Mouse (Mus musculus) hindbrain, postnatal 0 days (tissue): Measurements from ENCODE around the gene Macrod2. TPM values are rescaled to one million over a fixed set of nuclear protein-coding genes. Genes with fewer than 3 reads are reported as not detected.

ENCODE experiments used
- ATAC-seq: fragments of 200-750 bp; cut with Nextera tagmentation; 2 replicates; pipeline ENCODE4 v1.8.0; 2017; ENCODE audit warnings: mild to moderate bottlenecking, moderate TSS enrichment, moderate library complexity
- DNase-seq: peaks from one replicate; pipeline ENCODE4 v3.0.0-alpha.2; 2015; ENCODE audit warnings: low spot score
- H3K27ac ChIP-seq: fragments of 300-500 bp; sonication (generic); 2 replicates; pipeline ENCODE4 v1.5.1; 2014; ENCODE audit warnings: mild to moderate bottlenecking
- H3K27me3 ChIP-seq: fragments of 300-500 bp; sonication (generic); 2 replicates; pipeline ENCODE4 v1.6.1; 2014; ENCODE audit warnings: low read length, mixed read lengths; ENCODE audit not compliant: insufficient read depth
- H3K36me3 ChIP-seq: fragments of 300-500 bp; sonication (generic); 2 replicates; pipeline ENCODE4 v1.6.1; 2014; ENCODE audit warnings: low read length, mixed read lengths; ENCODE audit not compliant: insufficient read depth
- H3K4me1 ChIP-seq: fragments of 300-500 bp; sonication (generic); 2 replicates; pipeline ENCODE4 v1.6.1; 2014; ENCODE audit warnings: antibody characterized with exemption, low read length, mixed read lengths; ENCODE audit not compliant: insufficient read depth
- H3K4me2 ChIP-seq: fragments of 300-500 bp; sonication (generic); 2 replicates; pipeline ENCODE4 v1.6.1; 2014; ENCODE audit warnings: low read depth, mild to moderate bottlenecking, low read length, moderate library complexity, mixed read lengths
- H3K4me3 ChIP-seq: fragments of 300-500 bp; sonication (generic); 2 replicates; pipeline ENCODE4 v1.5.1; 2014; ENCODE audit warnings: low read length
- H3K9ac ChIP-seq: fragments of 300-500 bp; sonication (generic); replicated peaks from 2 replicates; pipeline ENCODE4 v1.6.1; 2014; ENCODE audit warnings: mild to moderate bottlenecking, low read length, moderate library complexity, mixed read lengths
- H3K9me3 ChIP-seq: fragments of 300-500 bp; sonication (generic); 2 replicates; pipeline ENCODE4 v1.6.1; 2016; ENCODE audit warnings: low read length, mixed read lengths
- CTCF ChIP-seq: IDR thresholded peaks from 2 replicates; pipeline ENCODE4 v1.5.1; 2016; ENCODE audit warnings: antibody characterized with exemption, control low read depth, low read depth
- WGBS: fragments of 180-500 bp; shearing (Covaris S2); extraction: QIAGEN DNeasy Blood & Tissue Kit; methylation state at CpG from one replicate; pipeline ENCODE4 v1.1.7; 2014; 5-methylcytosine and 5-hydroxymethylcytosine counted together
- polyA plus RNA-seq: library from polyadenylated mRNA; unstranded; fragments of >200 nt; fragmentation: Nextera tagmentation; extraction: Ambion mirVana; gene quantifications from 2 replicates; pipeline ENCODE4 v1.2.1, GENCODE M21; 2015
- total RNA-seq: library from RNA; depleted of rRNA; stranded (reverse); fragments of >200 nt; gene quantifications from 2 replicates; pipeline ENCODE4 v1.2.3, GENCODE M21; 2014

Gene Macrod2
- total and polyA plus RNA-seq, 2 experiments from 2014 or later = 18.3 to 60.0 TPM

DNA sequence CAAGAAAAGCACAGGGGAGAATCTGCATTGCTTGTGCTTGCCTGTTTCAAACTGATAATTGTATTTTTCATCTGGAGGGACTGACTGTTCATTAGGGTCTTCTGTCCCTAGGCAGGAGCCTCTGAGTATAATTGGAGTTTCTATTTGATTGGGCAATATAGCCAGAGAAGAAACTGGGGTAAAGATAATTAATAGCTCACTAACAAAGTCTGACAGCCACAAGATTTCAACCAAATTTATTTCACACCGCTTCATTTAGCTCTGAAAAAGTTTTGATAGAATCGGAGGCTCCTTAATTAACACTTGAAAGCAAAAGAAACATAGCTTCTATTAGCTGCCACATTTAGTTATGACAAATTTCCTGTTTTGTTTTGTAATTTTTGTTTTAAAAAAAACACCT is 274.0 kb downstream of the Macrod2 start:
- Histone ChIP-seq H3K36me3 (no peaks in the 10 kb centered on the region), H3K27me3 (no peaks in the 10 kb centered on the region), H3K4me1 (peaks cover 5% of the 10 kb centered on the region; the same call in 1 of the 2 replicates), H3K27ac (peak overlapping the region; percentile 29; the same call in 1 of the 2 replicates), H3K9ac (peak overlapping the region; percentile 37), H3K9me3 (no peaks in the 10 kb centered on the region), H3K4me3 (peak overlapping the region; percentile 59), H3K4me2 (peak overlapping the region; percentile 59)
- 22% methylated on average over 2 of the region's 2 CpGs for WGBS
- ATAC-seq (no peak), DNase-seq (peak; percentile 19)
- TF ChIP-seq CTCF = no peak

DNA sequence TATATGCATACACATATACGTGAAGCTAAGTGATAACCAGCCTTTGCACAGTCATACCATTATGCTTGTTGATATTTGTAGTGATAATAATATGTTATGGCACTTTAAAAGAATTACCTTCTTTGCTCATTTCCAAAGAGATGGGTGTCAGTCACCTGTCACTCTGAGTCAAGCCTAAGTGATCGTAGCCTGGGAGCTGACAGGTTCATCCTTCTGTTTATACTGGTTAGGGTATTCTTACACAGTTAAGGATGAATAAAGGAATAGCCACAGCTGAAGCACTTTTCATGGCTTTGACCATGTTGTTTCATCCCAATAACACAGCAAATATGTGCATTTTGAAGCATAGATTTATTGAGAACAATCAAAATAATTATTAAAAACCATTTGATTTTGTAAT is 274.7 kb downstream of the Macrod2 start:
- Histone ChIP-seq H3K36me3 (no peaks in the 10 kb centered on the region), H3K4me3 (peak overlapping the region; percentile 59), H3K4me1 (peaks cover 5% of the 10 kb centered on the region; the same call in 1 of the 2 replicates), H3K9me3 (no peaks in the 10 kb centered on the region), H3K27me3 (no peaks in the 10 kb centered on the region), H3K27ac (no peak overlapping the region), H3K9ac (peak overlapping the region; percentile 53), H3K4me2 (peak overlapping the region; percentile 59)
- TF ChIP-seq CTCF = no peak
- ATAC-seq (no peak), DNase-seq (no peak)
- 34% methylated on average over 2 of the region's 2 CpGs for WGBS

DNA sequence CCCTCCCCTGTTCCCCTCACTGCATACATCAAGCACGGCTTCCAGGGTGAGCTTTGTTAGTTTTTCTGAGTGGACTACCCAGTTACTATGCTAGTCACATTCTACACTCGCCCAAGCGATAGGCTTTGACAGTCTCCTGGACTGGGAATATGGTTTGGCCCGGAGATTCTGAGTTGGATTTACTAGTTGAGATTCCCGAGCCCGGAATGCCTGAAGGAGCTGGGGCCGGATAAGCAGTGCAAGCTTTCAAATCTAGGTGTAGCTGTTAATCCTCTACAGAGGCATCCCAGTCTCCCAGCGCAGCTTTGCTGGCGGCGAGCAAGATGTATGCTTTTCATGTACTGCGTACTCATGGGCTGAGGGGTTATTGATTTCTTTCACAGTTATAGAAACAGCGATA is 275.3 kb downstream of the Macrod2 start:
- H3K27ac ChIP-seq = peak overlapping the region; percentile 78
- peak overlapping the region; percentile 59 for H3K4me3 ChIP-seq
- TF ChIP-seq CTCF = peak; percentile 36
- ATAC-seq = no peak
- DNase-seq = peak; percentile 70
- H3K27me3 ChIP-seq = no peaks in the 10 kb centered on the region
- H3K9ac ChIP-seq = peak overlapping the region; percentile 53
- WGBS = under 1% methylated on average over 12 of the region's 12 CpGs
- H3K4me1 ChIP-seq = peaks cover 5% of the 10 kb centered on the region; the same call in 1 of the 2 replicates
- H3K4me2 ChIP-seq = peak overlapping the region; percentile 59
- H3K9me3 ChIP-seq = no peaks in the 10 kb centered on the region
- no peaks in the 10 kb centered on the region for H3K36me3 ChIP-seq

DNA sequence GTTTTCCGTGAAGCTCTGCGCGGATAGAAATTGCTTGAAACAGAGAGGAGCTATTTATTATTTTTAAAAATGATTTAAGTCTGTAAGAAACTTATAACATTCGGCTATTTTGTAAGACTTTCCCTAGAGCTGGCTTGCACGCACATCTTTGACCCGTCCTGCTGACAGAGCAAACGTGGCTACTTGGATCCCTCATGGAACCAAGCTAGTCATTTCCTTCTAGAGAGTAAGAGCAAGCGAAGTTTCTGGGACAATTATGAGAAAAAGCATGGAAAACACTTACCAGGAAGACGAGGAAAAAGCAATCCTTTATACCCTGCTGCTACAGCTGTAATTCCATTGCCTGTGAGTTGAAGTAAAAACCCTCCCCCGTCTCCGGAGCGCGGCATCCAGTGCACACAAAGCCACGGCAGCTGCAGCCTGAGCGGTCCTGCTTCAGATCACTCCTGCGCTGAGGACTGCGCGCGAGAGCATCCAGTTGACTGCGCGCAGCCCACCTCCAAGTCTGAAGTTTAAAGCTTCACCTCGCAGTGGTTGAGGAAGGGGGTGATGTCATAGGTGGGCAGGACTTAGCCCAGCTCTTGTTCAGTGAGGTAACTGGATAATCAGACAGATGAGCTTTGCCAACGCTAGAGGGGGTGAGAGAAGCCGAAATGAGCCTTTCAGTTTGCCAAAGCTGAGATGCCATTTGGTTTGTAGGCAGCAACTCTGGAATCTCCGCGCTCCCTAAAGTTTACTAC is 276.0 kb downstream of the Macrod2 start, which contains the start of gene Flrt3:
TSS of gene Flrt3 (minus strand) at position 507 of the 740 bp plus-strand sequence.
- WGBS = under 1% methylated on average over 26 of the region's 26 CpGs
- peak; percentile 88 for TF ChIP-seq CTCF

DNA sequence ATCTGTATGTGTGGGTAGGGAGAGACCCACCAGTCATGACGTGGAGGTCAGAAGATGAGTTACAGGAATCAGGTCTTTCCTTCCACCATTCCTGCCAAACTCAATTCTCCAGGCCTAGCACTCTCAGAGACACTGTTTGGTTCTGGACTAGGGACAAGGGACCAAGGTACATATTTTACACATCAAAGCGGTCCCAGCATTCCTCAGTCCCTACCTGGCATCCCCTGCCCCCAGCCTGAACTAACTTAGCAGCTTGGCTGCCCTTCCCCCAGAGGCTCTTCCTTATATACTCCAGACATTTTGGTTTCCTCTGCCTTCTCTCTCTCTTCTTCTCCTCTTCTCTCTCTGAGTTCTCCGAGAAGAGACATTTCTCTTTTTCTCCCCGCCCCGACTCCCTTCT is 278.4 kb downstream of the Macrod2 start:
- Histone ChIP-seq H3K9me3 (no peaks in the 10 kb centered on the region), H3K27ac (no peak overlapping the region), H3K4me2 (no peak overlapping the region), H3K4me1 (no peaks in the 10 kb centered on the region), H3K9ac (no peak overlapping the region), H3K27me3 (no peaks in the 10 kb centered on the region), H3K36me3 (no peaks in the 10 kb centered on the region), H3K4me3 (no peak overlapping the region)
- ATAC-seq (no peak), DNase-seq (no peak)
- no peak for TF ChIP-seq CTCF
- WGBS = 83% methylated on average over 5 of the region's 5 CpGs

More for the DNA sequence above, 276.0 kb downstream of the Macrod2 start, which contains the start of gene Flrt3:
- no peaks in the 10 kb centered on the region for H3K9me3 ChIP-seq
- peaks cover 5% of the 10 kb centered on the region; the same call in 1 of the 2 replicates for H3K4me1 ChIP-seq
- H3K4me2 ChIP-seq = peak within 1 kb of the TSS; percentile 59
- H3K27ac ChIP-seq = peak within 1 kb of the TSS; percentile 78
- peak within 1 kb of the TSS; percentile 53 for H3K9ac ChIP-seq
- H3K4me3 ChIP-seq = peak within 1 kb of the TSS; percentile 59
- DNase-seq (peak; percentile 97), ATAC-seq (peak; percentile 97)
- no peaks in the 10 kb centered on the region for H3K27me3 ChIP-seq
- no peaks in the 10 kb centered on the region for H3K36me3 ChIP-seq

DNA sequence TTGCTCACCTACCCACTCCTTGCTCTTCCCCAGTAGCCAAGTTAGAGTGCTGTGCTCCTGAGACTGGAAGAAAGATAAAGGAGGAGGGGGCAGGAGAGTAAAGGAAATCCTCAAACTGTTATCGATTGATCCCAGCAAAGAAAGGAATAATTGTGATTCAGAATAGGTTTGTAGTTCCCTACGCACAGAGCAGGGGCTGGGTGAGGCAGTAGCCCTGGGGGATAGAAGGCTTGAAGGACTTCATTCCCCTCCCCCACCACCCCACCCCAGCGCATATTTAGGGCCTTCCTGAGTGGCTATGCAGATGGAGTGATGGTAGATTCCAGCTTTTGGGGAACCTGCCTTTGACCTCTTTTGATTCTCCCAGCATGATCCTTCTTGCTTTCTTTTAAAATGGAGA is 281.6 kb downstream of the Macrod2 start:
- ATAC-seq = no peak
- Histone ChIP-seq H3K9me3 (no peaks in the 10 kb centered on the region), H3K4me2 (no peak overlapping the region), H3K27me3 (no peaks in the 10 kb centered on the region), H3K4me3 (no peak overlapping the region), H3K36me3 (no peaks in the 10 kb centered on the region), H3K9ac (no peak overlapping the region), H3K27ac (no peak overlapping the region), H3K4me1 (no peaks in the 10 kb centered on the region)
- 24% methylated on average over 3 of the region's 3 CpGs for WGBS
- DNase-seq = no peak
- TF ChIP-seq CTCF = no peak

DNA sequence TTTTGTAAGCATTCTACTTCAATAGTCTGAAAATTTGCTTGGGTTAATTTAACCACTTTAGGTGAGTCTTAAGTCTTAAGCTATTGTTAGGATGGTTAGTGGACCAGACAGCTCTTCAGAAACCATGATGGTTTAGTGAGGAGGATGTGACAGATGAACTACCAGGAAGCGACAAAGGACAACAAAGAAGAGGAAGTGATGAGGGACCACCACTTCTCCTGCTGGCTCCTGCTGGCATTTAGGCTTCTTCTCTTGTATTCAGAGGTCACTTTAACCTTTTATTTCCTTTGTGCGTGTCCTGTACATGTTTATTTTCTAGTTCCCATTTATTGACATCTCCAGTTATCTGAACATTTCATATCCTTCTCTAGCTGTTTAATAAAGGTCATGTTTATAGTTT is 295.8 kb downstream of the Macrod2 start:
- ATAC-seq = no peak
- 94% methylated on average over 2 of the region's 2 CpGs for WGBS

More for the DNA sequence above, 295.8 kb downstream of the Macrod2 start:
- Histone ChIP-seq H3K4me2 (no peak overlapping the region), H3K4me3 (no peak overlapping the region), H3K4me1 (no peaks in the 10 kb centered on the region), H3K27me3 (no peaks in the 10 kb centered on the region), H3K9me3 (no peaks in the 10 kb centered on the region), H3K9ac (no peak overlapping the region), H3K27ac (no peak overlapping the region), H3K36me3 (no peaks in the 10 kb centered on the region)
- no peak for TF ChIP-seq CTCF
- DNase-seq = no peak
